Mouse (Mus musculus): ENCODE measurements at regions not wholly inside any gene's neighbourhood (a gene's known extent, or its start where the extent isn't known, plus 50 kb on each side); places are given as distances from the start of the nearest gene placed in this dataset.

- no peak for TF ChIP-seq CTCF (IDR thresholded peaks at IDR 0.05; ENCODE audit: low read depth)
- no peak for TF ChIP-seq EP300 (IDR thresholded peaks at IDR 0.05; ENCODE audit: low read depth)
Measured at GRCm38 (mm10) chr13:28775142-28775815, 178.2 kb downstream of the Sox4 start.
